Mouse (Mus musculus) erythroblast, embryonic 14.5 days (primary cell): ENCODE results near the gene Phospho1.

Source experiments
- GATA1 ChIP-seq: IDR thresholded peaks from 2 replicates; pipeline ENCODE4 v1.6.1; 2012; ENCODE audit warnings: low read length, inconsistent platforms, mixed read lengths
- TAL1 ChIP-seq: IDR thresholded peaks from 3 replicates; pipeline ENCODE4 v1.6.1; 2012; ENCODE audit warnings: low read length, inconsistent platforms, mixed read lengths

GRCm38 (mm10) chr11:95837059-95837458 is 12.8 kb downstream of the Phospho1 start, which contains the start of gene Gngt2:
- TF ChIP-seq GATA1 (no peak), TAL1 (no peak)
